Mouse (Mus musculus) thymus, postnatal 4 days (tissue): Measurements from ENCODE around the gene Pitpnc1.

ENCODE experiments used
- DNase-seq: peaks from one replicate; pipeline ENCODE4 v3.0.0; 2021

Pitpnc1 gene

DNA sequence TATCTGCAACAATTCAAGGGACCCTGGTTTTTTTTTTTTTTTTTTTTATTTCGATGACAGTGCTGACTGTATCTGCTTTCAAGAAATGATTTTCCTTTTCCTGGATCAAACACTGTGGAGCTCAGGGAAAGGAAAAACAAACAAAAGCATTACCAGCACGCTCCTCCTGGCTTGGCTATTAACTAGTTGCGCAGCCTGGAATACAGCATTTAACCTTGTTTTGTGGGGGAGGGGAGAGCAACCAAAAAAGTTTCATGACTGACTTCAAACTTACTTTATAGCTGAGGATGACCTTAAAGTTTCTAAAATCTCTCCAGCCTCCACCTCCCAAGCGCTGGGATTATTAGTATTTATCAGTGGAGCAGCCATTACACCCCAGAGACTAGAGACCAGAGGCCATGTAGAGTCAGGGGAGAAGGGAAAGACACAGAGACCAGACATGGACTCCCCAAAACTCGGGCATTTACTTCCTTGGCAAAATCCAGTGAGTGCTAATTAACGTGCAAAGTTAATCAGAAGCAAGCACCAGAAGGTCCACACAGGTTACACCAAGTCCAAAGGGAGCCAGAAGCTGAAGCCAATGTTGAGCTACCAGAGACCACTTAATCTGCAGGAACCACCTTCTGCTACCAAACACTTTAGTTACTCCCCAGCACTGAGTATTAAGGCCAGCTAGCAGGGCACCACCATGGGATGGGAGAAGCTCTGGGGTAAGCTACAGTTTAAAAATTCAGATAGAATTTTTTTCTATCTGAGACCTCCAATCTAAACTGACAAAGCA lies 3.7 kb downstream of the Pitpnc1 start:
- no peak for DNase-seq

DNA sequence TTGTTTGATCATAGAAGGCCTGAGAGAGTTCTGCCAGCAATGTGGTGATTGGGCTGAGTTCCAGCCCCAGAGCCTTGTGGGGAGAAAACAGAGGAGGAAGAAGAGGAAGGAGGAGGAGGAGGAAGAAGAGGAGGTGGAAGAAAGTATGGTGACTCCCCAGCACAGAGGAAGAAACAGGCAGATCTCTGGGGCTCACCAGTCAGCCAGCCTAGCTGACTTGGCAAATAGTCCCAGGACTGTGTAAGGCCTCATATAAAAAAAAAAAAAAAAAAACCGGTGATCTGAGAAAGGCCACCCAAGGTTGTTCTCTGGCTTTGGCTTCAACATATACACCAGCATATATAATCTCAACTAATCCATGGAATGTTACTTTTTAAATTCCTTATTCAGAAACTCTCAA lies 4.5 kb downstream of the Pitpnc1 start:
- DNase-seq = no peak

DNA sequence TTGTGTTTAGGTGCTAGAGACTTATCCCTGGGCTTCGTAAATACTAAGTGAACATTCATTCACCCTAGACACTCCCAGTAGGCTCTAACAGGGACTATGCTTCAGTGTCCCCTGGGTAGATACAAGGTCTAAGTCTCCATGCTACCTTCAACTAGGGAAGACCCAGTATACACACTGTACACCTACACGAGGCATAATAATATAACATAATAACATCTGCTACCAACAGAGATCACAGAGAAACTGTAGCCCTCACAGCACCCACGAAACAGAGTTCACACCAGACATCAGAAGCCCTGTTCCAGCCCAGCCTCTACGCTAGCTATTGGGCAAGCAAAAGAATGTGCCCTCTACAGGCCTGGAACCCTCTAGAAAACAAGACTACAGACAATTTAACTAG lies 5.5 kb downstream of the Pitpnc1 start:
- no peak for DNase-seq

DNA sequence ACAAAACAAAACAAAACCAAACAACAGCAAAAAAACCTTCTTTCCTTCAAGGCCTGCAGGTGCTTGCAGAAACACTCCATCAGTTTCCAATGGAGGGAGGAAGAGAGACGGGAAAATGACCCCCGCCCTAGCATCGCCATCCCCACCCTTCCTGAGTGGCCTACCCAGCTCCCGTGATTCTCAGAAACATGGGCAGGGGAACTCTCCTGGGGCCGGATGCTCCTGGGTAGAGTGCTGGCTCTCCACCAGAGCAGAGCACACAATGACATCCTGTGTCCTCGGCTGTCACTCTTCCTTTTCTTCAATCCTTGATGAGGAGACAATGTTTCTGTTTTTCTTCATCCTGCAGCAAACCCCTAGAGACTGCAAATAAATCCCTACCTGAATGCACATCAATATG lies 6.4 kb downstream of the Pitpnc1 start:
- DNase-seq = peak; percentile 51

DNA sequence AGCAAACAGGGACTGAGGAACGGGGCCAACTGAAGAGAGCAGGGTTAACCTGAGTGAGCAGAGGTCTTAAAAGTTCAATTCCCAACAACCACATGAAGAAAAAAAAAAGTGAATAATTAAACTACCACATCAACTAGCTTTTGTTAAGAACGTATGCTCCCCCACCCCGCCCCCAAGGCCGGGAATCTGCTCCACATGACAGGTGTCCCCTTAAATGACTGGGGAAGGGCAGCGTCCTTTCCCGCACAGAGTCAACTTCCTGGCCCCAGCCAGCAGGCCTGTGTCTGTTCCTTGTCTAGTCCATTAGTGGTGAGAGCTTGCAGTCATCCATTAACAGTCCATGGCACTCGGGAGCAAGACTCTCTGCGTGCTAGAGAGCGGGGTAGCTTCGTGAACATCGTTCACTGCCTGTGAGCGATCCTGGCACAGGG lies 7.2 kb downstream of the Pitpnc1 start:
- no peak for DNase-seq

DNA sequence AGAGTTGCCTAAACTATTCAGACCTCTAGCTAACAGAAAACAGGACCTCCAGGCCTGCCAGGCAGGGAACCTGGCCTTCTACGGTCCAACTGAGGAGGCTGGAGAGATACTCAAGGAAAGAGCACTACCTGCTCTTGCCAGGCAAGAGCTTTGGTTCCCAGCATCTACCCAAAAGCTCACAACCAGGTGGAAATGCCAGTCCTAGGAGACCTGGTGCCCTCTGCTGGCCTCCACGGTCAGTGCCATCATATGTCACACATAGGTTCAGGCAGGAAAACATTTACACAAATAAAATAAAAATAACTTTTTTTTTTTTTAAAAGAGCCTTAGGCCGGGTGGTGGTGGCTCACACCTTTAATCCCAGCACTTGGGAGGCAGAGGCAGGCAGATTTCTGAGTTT lies 8.0 kb downstream of the Pitpnc1 start:
- peak; percentile 71 for DNase-seq

DNA sequence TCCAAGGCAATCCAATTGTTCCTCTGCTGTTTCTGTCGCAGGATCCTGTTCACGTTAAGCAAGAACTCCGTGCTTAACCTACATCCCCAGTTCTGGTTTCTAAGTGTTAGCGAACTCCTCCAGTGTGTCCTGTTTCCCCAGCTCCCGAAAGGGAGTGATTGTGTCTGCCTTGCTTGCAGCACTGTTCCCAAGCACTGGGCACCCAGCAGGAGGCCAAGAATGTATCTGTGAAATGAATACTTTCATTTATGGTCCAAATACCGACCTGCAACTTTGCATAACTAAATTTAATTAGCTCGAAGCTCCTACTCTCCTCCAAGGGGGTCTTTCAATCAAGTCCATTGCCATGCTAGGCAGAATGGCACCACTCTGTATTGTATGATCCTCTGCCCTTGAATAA lies 10.7 kb downstream of the Pitpnc1 start:
- DNase-seq = no peak

DNA sequence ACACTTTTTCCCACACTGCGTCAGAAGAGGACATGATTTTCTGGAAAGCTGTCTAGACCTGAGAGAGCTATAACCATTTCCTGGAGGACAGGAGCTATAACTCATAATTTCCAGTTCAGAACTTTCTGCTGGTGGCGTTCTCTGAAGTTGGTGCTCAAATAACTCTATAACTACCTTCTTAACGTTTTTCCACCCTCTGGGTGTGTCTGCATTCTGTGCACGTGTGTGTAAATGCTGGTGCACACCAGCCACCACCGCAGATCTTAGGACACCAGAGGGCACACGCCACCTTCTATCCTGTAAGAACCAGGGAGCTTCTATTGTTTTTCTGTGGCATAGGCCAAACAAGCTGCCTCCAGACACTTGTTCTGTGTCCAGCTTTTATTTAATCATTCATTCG lies 11.5 kb downstream of the Pitpnc1 start:
- DNase-seq = no peak

DNA sequence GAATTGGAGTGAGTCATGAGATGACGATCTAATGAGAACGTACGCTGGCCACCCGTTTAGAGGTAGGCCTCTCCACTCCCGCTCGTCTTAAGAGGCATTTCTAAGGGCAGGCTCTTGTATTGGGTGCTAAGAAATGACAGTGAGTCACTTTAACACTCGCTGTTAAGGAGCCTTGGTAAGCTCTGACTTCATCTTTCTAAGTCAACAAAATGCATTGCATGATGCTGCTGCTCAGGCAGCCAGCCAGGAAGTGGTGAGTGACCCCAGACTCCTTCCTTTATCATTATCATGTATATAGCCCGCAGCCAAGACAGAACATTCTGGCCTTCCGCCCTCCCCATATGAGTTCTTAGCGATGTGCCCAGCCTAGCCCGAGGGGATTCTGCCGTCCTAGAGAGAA lies 12.2 kb downstream of the Pitpnc1 start:
- DNase-seq = peak; percentile 36

DNA sequence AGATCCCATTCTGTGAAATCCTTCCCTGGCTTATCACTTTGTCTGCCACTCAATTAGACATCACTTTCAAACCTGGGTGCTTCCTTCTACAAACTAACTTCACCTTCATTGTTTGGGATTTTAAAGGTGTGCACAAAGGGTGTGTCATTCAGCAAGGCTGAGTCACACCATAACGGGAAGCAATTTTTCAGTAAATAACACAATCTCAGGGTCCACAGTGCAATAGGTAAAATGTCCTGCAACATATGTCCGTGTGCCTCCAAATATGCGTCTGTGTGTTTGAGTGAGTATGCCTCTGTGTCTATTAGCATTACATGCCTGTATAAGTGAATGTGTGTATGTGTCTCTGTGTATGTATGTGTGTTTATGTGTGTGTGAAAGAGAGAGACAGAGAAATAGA lies 13.2 kb downstream of the Pitpnc1 start:
- DNase-seq = no peak

DNA sequence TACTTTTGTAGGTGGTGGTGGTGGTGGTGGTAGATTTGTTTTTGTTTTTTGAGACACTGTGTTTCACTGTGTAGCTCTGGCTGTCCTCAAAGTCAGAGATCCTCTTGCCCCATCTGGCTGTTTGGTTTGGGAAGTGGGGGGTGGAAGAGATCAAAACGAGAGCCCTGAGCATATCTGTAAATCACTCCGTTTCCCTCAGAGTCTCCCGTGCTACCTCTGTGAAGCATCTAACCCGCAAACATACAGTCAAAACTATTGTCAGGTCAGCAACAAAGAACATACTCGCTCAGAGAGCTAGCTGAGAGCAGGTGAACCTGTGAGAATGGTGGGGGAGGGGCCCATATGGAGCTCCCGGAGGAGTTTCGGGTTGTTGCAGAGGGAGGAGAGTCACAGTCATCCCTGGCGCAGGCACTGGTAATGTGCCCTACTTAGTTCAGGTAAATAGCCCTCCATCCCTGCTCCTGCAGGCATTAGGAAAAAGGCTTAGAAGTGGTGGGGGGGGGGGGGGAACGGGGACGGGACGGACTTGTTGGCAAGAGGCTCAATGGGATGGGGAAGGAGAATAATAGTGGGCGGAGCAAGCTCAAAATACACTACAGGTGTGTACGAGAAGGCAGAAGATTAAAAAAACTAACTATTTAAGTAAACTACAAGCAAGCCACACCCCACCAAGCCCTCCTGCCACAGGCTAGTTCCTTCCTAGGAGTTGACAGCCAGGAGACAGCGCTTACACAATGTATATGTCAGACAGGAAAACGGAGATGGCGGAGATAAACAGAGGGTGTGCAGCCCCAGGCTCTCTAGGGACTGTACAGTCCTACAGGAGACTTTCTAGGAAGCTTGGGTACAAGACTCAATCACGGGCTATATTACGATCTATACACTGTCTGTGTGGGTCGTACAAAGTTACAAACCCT lies 15.7 kb downstream of the Pitpnc1 start:
- DNase-seq = peak; percentile 35

DNA sequence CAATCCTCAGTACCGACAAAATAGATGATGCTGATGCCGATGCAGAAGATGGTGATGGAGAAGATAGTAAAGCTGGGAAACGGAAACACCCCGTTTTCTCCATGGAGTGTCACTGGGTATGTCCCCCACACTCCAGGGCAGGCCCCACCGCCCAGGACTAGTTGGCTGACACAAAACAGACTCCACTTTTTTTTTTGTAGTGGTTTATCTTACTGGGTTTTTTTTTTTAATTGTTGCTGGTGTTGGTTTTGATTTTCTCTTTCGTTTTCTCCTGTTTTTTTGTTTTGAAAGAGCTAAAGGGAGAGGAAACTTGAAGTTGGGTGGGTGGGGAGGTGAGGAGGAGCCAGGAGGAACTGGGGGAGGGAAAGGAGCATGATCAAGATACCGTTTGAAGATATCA lies 18.4 kb downstream of the Pitpnc1 start:
- DNase-seq = no peak

DNA sequence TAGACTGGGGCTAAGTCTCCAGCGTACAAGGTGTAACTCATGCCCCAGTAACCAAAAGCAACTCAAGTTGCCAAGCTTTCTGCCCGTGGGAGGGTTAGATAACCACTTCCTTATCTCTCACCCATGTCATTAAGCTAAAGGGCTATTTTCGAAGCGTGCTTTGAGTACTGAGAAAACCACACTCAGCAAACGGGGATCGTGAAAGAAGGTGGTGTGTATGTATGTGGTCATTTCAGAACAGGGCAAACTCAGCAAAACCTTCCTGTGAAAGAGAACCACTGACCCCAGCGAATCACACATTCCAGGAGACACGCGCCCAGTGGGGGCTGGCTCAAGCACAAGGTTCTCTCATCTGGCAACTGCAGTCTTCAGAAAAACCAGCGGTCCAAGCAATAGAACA lies 19.4 kb downstream of the Pitpnc1 start:
- peak; percentile 28 for DNase-seq

DNA sequence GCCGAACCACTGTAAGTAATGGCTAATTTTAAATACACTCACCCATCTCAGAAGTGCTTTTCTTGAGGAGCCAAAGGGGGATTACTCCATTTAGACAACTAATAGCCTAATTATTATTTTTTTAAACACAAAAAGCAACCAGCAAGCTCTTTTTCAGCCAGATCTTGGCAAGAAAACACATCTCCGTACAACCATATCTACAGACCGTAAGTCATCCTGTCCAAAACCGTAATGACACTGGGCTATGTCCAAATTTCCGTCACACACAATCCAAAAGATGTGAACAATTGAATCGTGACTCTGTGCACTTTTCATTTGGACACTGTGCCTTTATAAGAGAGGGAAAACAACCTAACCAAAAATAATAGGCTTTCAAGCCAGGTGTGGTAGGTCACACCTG lies 20.4 kb downstream of the Pitpnc1 start:
- DNase-seq = no peak

DNA sequence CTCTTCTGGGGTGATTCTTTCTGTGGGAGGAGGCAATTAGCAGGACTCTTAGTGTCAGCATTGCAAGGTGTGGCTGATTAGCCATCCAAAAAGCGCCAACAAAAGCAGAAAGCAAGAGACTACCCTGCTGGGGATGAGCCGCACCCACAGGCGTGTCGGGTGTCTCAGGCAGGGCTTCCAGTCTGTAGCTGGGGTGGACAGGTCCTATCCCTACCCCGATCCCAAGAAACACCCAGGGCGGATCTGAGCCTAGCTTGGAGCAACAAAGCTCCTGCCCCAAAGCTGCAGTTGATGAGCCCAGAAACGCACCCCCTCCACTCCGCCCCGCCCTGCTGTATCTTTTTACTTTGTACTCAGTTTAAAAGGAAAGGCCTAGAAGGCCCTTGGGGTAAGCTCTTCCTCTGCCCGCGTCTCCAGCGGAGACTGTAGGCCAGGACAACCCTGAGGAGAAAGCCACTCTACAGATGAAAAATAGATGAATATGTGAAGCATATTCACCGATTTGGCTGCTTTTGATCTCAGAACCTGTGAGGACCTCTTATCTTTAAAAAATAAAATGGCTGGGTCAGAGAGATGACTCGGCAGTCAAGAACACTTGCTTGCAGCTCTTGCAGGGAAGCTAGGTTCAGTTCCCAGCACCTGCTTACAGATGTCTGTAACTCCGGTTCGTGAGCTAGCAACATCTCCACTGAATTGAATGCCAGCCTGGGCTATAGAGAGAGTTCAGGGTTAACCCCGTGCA lies 21.2 kb downstream of the Pitpnc1 start:
- peak; percentile 41 for DNase-seq

DNA sequence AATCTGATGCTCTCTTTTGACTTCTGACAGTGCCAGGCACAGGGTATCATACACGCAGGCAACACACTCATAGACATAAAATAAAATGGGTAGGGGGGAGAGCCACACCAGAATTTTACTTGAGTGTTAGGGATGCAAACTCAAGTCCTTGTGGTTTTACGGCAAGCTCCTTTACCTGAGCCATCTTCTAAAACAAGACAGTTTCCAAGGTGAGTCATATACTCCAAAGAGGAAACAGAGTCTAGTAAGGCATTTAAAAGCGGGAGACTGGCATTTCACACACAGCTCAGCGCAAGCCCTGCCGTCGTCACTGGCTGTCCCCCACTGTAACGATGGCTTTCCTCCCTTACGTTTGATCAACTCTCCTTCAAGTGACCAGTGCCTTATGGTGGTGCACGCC lies 22.6 kb downstream of the Pitpnc1 start:
- no peak for DNase-seq

DNA sequence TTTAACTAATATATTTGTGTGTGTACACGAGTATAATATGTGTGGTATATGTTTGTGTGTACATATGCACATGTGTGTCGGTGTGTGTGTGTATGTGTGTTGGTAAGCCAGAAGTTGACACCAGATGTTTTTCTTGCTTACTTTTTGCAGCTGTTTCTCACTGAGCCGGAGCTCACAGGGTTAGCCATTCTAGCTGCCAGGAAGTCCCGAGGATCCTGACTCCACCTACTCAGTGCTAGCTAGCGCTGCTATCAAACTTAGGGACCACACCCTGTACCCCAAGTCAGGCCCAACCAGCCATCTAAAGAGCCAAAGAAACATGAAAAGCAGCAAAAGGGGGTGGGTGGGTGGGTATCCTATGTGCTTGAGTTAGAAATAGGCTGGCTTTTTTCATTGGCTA lies 23.1 kb downstream of the Pitpnc1 start:
- peak; percentile 45 for DNase-seq

DNA sequence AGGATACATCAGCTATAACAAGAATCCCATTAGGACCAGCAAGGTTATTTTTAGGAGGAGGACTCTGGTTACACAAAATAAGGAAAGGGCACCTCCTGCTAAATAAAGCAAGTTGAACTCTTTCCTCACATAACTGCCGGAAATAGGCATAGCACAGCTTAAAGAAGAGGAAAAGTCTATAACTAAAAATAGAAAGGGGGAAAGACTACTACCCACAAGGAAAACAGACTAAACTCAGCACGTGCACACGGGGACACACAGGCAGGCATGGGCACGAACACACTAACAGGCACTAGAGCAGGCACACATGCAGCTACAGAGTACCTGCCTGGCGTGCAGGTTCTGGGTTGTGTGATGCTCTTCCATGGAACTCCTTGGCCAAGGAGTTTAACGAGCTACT lies 23.8 kb downstream of the Pitpnc1 start:
- no peak for DNase-seq

DNA sequence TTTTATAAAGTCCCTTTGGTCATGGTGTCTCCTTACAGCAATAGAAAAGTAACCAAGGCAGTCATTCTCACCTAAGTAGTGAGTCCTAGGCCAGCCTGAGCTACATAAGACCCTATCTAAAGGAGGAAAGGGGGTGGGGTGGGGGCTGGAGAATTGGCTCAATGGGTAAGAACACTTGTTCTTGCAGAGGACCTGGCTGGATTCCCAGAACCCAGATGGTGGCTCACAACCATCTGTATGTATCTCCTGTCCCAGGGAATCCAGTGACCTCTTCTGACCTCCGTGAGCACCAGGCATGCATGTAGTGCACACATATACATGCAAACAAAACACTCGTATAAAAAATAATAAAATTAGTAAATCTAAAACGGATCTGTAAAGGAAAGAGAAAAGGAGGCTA lies 24.8 kb downstream of the Pitpnc1 start:
- DNase-seq = no peak

DNA sequence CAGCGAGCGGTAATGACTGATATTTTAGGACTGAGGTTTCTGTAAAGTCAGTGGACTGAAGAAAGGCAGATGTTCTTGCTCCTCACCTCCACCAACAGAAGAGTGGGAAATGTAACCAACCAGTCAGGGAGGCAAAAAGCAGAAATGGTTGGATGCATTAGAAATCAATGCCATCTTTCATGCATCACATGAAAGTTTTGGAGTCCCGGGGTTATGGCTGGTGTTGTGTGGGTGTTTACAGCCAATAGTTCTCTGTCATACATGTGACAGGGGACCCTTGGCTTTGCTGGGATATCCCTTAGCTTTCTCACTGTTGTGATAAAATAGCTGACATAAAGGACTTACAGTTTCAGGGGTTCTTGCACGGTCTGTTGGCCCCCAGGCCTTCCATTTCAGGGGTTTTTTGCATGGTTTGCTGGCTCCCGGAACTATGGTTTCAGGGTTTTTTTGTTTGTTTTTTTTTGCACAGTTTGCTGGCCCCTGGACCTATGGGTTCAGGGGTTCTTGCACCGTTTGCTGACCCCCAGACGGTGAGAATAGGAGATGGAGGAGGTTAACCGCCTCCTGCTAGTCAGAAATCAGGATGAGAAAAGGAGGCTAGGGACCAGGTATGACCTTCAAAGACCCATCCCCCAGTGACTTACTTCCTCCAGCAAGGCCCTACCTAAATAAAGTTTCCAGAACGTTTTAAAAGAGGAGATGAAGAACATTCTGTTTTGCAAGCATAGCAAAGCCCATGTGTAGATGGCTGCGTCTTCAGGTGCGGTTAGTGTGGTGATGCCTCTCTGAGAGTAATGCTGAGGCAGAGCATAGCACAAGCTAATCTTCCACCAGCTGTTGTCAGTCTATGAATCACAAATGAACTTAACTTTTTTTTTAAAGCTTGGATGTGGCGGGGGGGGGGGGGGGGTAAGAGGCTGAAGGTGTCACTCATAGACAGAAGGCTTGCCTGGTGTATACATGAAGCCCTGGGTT lies 27.1 kb downstream of the Pitpnc1 start:
- DNase-seq = peak; percentile 36

DNA sequence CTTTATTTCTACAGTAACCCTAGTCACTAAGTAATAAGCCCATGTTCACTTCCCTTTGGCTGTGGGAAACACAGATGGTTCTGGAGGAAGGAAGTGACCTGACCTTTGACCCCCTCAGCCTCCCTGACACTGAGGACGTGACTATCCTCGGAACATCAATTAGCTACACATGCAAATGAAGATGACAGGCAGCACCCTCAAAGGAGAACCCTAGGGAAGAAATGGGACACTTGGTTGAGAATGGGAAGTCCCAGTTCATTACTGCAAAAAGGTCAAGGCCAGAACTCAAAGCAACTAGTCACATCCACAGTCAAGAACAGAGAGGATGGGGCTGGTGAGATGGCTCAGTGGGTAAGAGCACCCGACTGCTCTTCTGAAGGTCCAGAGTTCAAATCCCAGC lies 29.4 kb downstream of the Pitpnc1 start:
- no peak for DNase-seq

DNA sequence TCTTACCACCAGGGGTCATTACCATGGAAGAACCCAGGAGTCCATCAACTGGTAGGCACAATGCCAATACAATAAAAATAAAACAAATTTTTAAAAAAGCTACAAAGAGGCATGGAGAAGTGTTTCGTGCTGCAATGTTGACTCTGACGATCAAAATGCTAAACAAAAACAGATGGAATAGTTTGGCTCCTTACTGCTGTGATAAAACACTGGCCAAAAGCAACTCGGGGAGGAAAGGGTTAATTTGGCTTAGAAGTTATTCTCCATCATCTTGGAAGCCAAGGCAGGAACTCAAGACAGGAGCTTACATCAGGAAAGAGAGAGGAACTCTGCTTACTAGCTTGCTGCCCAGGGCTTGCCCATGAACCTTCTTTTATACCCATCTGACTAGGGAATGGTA lies 32.4 kb downstream of the Pitpnc1 start:
- DNase-seq = no peak
